Mouse (Mus musculus) embryo, embryonic 11 days (tissue): Measurements from ENCODE around the gene Rnf169.
"Not testable (repeated sequence)": the region's sequence is repeated elsewhere in the genome, so short reads cannot be mapped to it uniquely, and the experiment has no call there.

Experiments used
- DNase-seq: peaks from one replicate; pipeline ENCODE4 v3.0.0-alpha.2; 2015

Gene Rnf169

DNA sequence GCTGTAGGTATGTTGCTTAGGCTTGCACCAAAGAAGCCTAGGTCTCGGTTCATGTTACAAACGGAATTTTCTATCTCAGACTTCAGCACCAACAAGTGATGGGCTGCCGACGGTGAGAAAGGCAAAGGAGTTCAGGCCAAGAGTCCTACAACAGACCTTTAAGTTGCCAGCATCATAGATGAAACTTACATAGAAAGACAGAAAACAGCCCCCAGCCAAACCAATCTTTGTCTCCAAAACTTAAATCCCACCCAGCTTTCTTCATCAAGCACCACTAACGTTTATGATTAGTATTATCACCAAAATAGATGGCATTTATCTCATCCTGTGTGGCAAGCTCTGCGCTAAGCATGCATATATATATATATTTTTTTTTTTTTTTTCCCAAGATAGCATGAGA lies 1.2 kb downstream of the Rnf169 start:
- no peak for DNase-seq

DNA sequence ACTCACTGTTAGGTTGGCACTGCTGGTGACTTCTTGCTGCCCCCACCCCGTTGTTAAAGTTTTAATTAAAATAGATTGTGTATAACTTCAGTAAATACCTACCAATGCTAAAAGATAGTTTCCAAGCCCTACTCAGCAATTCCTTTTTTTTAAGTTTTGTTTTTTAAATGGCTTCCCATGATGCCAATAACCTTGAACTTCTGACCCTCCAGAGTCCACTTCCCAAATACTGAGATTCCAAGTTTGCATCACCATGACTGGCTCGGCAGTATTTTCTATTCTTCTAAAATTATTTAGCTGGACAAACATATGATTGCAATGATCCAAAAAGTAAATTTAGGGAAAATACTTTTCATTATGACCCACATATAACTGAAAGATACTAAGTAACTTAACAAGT lies 2.2 kb downstream of the Rnf169 start:
- no peak for DNase-seq

DNA sequence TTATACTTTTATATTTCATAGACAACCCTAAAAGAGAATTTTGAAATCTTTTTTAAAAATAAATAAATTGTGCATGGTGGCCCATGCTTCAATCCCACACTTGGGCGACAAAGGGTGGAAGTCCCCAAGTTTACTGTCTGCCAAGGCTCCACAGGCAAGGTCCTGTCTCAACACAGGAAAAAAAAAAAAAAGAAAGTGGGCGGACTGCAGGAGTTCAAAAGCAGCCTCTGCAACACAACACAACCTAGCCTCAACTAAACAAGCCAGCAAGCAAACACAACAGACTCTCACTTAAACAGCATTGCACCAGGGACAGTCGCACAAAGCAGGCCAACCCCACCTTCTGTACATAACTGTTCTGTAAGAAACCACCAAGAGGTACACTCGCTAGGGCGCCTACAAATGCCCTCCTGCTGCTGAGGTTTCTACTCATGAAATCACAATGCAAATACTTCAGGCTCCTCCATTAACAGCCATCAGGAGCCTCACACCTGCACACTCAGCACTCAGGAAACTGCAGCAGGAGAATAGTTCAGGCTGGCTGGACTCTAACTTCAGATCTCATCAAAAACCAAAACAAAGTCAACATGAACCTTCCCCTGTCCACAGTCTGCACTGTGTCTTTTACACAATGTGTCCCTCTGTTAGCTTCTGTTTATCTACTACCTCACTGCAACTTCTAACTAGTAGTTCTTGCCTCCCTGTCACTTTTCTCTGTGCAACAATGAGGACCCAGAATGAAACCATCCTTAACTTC lies 4.3 kb downstream of the Rnf169 start:
- no peak for DNase-seq

DNA sequence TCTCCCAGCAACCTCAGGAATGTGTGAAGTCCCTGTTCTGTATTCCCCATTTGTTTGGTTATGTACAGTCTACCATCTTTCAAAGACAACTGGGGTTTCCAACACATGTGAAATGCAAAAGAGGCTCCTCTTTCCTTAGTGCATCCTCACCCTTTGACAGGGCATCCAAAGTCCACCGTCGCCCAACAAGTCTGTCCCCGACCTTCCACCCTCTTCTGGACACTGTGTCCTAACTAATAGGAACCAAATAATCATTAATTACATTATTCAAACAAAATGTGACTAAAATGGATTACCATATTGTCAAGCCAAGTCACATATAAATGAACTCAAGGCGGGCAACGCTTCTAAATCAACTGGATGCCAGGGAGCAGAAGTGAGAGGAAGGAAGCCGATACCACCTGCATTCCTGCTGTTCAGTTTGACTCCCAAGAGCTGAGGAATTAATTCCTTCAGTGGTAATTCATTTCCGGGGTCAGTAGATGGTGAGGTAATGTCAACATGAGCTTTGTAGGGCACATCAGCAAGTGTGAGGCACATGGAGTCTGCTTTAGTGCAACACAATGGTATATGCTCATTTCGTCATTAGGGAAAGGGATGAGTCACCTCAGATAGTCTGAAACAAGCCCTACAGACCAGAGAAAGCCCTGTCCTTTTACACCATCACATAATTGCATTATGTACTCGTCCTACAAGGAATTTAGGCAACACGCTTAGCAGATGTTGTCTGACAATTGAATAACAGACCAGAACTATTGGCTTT lies 5.9 kb downstream of the Rnf169 start:
- no peak for DNase-seq

DNA sequence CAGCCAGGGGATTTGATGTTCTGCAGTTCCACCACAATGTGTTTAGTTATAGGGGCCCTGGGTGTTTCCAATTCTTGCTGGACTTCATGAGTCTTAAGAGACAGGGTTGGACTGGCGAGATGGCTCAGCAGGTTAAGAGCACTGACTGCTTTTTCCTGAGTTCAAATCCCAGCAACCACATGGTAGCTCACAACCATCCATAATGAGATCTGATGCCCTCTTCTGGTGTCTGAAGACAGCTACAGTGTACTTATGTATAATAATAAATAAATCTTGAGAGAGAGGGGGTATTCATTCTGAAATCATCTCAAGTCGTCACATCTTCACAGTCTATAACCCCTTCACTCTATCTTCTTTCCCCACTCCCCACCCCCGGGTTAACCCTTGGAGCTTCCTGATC lies 7.3 kb downstream of the Rnf169 start:
- DNase-seq: not testable (repeated sequence)

DNA sequence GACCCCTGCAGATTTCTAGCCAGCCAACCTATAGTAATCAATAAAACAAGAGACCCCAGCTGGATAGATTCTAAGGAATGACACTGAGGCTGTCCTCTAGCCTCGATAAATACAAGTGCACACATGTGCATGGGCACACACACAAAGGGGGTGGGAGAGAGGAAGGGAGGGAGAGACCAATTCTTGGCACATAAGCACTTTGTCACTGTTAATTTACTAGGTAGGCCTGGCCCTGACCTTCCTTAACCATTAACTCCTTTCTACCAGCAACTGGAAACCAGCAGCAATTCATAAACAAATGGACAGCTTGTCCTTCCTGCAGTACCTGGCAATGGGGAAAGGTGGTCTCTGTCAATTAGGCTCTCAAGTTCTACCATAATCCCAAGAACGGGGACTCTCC lies 8.3 kb downstream of the Rnf169 start:
- no peak for DNase-seq

DNA sequence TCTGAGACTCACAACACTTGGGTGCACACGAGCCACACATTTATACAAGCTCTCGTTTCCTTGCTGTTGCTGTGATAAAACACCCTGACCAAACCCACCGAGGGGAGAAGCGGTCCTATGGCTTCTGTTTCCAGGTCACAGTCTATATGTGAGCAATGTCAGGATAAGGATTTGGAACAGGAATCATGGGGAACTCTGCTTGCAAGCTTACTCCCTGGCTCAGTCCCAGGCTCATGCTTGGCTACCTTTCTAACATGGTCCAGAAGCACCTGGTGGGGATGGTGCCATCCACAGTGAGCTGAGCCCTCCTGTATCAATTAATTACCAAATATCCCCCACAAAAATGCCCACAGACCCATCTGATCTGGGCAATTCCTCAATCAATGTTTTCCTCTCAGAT lies 11.1 kb downstream of the Rnf169 start:
- no peak for DNase-seq

DNA sequence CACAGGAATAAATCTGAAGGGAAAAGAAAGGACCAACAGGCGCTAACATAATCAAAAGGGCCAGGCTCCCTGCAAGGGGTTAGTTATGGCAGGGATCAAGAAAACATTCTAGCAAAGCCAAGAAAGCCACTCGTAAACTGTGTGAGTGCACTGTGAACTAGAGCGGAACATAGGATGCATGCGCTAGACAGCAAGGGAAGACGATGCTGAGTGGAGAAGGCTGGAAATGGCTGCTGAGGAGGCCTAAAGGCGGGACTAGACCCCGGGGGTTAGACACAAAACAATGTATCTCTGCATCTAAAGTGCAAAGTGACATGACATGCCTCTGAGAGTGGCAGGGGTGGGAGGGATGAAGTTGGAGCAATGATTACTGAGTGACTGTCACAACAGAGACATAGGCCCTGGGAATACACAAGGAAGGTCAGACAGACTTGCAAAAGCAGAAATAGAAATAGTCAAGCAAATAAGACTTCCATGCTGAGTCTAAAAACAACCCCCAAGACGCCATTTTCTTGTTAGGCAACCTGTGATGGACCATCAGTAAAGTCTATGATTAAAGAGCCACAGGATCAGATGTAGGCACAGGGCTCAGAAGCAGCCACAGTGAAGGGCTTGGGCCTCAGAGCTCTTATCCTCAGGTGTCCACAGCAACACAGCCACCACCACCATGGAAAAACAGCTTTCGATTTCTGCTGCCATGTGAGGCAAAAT lies 14.1 kb downstream of the Rnf169 start:
- peak; percentile 29 for DNase-seq

DNA sequence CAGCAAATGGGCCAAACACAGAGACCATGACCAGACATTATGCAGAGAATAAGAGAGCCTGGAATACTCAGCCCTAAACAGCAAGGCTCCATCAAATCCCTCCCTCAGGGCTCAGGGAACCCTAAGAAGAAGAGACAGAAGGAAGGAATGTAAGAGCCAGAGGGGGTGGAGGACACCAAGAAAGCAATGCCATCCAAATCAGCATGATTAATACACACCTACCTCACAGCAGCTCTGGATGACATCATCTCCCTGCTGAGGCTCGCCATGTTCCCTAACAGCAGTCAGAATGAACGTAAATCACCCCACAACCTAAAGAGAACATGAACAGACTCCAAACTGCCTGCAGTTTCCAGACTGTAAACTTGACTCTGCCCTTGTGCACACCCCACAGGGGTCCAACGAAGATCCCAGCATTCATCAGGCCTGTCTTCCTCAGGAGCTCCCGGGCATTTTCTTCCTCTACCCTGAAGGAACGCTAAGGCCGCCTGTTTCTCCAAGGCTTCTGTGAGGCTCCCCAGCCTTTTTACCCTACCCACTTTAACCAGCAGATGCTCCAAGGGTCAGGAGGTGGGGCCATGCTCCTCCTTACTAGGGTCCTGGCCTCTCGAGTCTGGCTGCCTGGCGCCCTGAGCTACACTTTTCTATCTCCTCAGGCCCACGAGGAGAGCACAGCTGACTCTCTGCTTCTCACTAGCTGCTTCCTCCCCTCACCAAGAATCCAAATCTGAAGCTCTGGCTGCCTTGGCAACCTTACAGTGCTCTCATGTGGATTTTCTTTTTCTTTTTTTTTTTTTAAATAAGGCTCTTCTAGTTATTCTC lies 15.0 kb downstream of the Rnf169 start:
- peak; percentile 64 for DNase-seq

DNA sequence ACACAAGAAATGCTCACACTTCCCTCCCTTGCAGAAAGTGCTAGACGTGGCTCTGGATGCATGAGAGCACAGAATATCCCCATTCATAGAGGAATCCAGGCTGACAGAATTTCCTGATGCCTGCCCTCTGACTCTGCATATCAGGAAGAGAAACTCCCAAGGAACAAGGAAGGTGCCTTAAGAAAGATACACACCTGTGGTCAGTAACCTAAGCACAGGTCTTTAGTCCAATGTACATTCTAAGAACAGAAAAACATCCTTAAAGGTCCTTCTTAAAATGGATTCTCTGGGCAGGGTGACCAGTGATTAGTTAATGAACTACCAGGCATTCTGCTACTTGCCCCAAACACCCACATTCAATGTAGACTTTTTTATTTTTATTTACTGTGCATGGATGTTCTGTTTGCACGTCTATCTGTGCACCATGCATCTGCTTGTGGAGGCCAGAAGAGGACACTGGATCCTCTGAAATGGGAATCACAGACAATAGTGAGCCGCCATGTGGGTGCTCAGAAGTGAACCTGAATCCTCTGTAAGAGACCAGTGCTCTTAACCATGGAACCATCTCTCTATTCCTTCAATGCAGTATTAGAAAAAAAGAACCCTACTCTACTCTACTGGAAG lies 16.9 kb downstream of the Rnf169 start:
- no peak for DNase-seq

DNA sequence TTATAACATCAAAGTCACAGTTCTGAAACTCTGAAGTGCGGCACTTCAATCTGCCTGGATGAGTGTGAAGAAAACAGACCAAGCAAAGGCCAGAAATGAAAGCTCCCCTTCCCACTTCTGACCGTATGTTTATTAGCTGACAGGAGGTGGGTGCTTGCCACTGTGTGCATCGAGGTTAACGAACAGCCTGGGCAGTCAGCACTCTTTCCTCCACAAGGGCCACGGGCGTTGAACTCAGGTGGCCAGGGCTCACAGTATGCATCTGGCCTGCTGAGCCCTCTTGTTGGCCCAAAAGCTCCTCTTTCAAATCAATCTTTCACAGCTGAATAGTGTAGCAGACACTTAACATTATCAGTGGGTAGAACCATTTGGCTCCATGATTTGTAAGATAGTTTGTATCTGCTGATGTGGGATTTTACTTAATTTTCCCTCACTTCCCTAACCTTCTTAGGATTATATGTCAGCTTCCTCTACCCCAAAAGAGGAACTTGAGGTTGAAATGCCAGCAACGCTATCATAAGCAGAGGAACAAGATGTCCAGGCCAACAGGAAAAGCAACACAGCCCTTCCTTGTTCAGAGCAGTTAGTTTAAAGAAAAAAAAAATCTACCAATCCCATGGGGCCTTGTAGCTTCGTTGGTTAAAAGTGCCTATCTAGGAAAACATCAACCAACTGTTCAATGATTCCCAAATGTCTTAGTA lies 17.6 kb downstream of the Rnf169 start:
- no peak for DNase-seq

DNA sequence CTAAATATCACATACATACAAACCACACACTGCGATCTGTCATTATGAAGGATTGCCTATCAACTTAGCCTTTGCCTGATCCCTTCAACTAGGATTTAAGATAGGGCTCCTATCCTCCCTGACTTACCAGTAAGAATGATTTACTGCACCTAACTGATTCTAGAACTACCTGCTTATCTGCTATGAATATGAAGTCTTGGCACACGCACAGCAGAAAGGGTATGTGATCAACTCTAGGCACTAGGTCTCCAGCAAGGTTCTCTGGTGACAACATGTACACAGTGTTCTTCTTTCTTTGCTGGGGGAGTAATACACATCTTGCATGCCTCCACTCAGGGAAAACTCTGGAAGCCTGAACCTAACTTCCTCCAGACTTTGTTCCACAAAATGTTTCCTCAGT lies 18.7 kb downstream of the Rnf169 start:
- DNase-seq: no peak

DNA sequence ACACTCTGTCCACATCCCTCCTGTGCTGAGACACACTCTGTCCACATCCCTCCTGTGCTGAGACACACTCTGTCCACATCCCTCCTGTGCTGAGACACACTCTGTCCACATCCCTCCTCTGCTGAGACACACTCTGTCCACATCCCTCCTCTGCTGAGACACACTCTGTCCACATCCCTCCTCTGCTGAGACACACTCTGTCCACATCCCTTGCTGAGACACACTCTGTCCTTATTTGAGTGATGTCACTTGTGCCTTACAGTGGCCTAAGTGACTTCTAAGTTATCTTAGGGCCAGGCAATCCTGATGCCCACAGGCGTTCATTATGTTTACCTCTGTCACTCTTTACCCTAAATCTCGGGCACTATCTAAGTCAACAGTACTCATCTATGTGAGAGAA lies 19.7 kb downstream of the Rnf169 start:
- DNase-seq: not testable (repeated sequence)

DNA sequence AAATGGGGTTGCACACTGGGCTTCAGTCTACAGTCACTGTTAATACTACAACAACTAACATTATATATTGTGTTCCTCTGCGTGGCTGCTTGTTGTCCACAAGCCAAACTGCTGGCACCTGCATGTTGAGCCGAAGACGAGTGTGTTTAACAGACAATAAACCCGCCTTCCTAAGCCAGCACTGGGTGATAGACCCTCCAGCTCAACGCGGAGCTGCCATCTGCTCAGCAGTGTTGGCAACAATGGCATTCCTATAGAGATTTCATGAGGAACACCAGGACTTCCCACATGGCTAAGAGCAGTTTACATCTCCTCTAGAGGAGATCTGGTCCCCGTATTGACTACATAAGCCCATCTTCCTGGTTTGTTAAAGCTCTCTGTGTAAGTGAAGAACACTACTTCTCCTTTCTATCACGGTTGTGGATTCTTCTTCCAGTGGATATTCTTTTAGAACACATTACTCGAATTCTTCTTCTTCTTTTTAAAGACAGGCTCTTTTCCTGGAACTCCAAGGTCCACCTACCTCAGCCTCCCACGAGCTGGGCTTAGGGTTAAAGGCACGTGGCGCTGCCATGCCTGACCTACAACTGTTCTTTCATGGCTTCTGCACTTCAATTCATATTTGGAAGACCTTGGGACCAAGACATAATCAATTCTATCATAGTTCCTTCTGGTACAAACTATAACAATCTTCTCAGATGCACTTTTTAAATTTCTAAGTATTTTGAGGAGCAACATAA lies 22.9 kb downstream of the Rnf169 start:
- DNase-seq: no peak

DNA sequence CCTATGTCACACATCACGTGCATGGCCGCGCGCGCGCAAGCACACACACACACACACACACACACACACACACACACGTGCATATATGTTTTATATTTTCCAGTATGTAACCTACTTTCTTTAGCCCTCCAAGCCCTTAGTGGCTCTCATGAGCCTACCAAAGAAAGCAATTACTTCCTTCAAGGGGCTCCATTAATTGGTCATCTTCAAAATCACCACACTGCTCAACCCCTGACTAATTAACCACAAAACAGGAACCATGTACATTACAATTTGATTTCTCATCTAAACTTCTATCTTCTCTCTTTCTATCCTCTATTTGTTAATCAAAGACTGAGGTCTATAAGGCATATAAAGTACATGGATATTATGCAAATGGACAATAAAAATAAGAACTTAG lies 24.2 kb downstream of the Rnf169 start:
- no peak for DNase-seq

DNA sequence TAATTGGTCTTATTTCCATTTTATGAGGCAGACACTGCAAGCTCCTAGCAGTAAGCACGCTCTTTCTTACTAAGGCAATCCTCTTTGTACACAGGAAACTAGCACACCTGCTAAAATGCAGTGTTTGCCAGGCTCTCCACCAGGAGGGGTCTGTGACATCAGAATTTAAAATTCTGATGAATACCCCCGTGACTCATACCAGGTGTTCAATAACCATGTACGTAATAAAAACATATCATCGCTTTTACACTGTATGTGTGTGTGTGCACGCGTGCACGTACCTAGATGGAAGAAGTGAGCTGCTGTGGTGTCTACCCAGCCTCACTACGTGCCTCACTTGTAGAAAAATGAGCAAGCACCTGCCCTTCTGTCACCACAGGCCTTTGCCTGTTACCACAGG lies 26.0 kb downstream of the Rnf169 start:
- no peak for DNase-seq

DNA sequence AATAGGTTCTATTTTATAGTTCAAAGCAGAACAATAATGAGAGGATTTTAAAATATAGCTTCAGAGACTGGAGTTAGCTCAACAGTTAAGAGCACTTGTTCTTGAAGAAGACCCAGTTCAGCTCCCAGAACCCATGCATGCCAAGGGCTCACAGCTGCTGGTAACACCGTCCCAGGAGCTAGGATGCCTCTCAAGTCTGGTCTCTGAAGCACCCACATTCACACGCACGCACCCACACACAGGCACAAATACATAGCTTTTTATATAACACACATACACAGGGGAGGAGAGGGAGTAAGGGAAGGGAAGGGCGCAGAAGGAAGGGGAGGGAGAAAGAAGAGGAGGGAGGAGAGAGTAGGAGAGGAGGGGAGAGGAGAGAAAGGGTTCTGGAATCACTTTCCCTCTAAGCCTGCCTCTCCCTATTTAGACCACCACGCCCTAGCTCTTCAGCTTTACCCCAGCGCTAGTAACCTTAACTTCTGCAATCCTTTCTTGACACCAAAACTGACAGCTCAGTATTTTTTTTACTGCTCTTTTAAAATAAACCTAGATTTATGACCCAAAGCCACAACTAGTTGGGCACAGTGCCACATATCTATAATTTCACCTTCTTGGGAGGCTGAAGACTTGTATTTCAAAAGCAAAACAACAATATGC lies 26.7 kb downstream of the Rnf169 start:
- DNase-seq: no peak

DNA sequence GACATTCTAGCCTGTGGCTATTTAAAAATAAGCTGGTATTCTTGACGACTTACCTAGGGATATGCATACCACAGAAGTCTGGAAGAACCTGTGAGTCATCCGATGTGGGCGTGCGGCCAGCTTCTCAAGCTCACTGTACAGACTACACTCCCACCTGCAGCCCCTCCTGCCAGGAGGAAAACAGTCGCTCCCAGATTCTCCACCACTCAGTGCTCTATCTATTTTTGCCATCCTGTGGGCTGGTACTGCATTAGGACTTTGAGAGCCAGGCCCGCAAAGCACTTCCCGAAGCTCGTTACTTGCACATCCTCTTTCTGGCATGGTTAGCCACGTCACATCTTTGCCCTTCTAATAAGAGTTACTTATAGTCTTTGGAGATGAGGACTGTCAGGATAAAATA lies 32.9 kb downstream of the Rnf169 start:
- no peak for DNase-seq

DNA sequence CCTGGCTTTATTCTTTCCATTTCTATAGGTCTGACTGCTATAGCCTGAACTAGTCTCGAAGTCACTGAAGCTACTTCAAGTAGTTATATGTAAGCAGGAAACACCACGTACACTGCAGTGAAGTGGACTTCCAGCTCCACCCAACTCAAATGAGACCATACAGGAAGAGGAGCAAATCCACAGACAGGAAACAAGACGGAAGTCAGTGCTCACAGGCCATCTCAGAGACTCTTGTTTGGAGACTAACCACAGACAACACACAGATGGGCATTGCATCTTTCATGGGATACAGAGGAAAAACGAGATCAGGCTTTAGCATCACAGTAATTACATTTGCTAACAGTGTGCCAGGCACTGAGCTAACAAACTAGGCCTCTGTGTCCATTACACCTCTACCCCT lies 33.9 kb downstream of the Rnf169 start:
- no peak for DNase-seq

DNA sequence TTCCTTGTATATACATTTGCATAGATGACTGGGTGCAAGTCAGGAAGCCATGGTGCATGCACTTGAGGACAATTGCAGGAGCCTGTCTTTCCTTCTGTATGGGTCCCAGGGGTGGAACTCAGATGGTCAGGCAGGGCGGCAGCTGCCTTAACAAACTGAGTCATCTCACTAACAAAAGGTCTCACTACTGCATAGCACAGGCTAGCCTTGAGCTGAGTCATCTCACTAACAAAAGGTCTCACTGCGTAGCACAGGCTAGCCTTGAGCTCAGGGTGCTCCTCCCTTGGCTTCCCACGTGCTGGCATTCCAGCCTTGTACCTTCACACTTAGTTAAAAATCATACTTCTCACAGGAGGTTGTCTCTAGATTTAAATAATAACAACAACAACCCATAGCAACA lies 34.3 kb downstream of the Rnf169 start:
- no peak for DNase-seq

DNA sequence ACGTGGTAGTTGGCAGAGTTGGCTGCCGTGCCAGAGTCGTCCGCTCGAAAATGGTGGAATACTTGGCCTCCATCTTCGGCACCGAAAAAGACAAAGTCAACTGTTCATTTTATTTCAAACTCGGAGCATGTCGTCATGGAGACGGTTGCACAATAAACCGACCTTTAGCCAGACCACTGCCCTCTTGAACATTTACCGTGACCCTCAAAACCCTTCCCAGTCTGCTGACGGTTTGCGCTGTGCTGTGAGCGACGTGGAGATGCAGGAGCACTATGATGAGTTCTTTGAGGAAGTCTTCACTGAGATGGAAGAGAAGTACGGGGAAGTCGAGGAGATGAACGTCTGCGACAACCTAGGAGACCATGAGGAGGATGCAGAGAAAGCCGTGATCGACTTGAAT lies 35.2 kb downstream of the Rnf169 start:
- DNase-seq: not testable (repeated sequence)
